Mouse (Mus musculus): ENCODE results near the gene Trub2.

DNA sequence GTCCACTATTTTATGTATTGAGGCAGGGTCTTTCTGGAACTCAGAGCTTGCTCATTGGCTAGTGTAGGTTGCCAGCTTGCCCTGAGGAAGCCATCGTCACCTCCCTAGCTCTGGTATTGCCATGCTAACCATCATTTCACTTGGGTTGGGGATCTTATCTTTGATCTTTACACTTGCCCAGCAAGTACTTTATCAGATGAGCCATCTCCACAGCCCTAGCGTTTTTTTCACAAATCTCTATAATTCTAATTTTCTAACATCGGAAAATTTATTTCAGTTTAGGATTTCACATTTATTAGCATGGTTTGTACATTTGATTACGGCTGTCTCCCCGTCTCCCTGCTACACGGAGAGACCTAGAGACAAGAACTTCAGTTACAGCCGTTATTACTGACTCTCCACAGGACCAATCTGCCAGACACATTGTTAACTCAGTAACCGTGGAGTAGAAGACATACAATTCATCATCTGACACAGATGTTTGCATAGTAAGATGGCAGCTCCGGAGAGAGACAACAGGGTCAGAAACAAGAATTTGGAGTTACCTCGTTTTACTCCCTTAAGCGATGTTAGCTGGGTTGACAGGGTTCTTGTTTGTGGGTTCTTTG is 38.1 kb upstream of the Trub2 start:
- TF ChIP-seq CTCF (IDR thresholded peaks at IDR 0.05; ENCODE audit: control insufficient read depth, insufficient read depth, low read length): no peak
- no peak for TF ChIP-seq POLR2A (IDR thresholded peaks at IDR 0.05; ENCODE audit: borderline replicate concordance, control insufficient read depth, low read depth, low read length)
